Mouse (Mus musculus): Measurements from ENCODE around the gene Gm10058. TPM values are rescaled to one million over a fixed set of nuclear protein-coding genes. Genes with fewer than 3 reads are reported as not detected.

Gm10058 gene
- polyA plus RNA-seq (2012; rRNA removed), result not detected in 2 replicates

DNA sequence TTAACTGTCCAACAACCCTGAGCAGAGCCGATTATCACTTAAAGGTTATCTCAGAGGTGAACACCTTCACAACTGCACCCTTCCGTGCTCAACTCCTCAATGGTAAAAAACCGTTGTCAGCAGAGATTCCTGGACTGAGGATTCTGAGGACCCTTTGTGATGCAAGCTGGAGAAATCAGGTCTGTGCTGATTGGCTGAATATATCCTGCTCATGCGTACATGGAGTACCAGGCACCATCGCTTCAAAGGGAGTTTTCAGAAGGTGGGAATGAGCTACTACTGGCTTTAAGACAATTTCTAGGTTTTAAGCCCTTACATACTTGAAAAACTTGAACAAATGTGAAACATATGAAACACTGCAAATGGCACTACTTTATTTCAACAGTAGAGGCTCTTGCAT lies at the start of gene Gm10058:
TSS of gene Gm10058 (minus strand) at position 101 of the 400 bp plus-strand sequence.

